Mouse (Mus musculus) heart, embryonic 14.5 days (tissue): ENCODE data around the gene Fate1. TPM values are rescaled to one million over a fixed set of nuclear protein-coding genes. Genes with fewer than 3 reads are reported as not detected.
A peak's percentile ranks its signal among the peaks of the same experiment; 100 is the strongest.

Experiments used
- ATAC-seq: fragments of 200-750 bp; cut with Nextera tagmentation; 2 replicates; pipeline ENCODE4 v1.8.0; 2017; ENCODE audit warnings: low read depth, moderate TSS enrichment; ENCODE audit not compliant: insufficient number of reproducible peaks, insufficient read depth, low FRiP score
- H3K27ac ChIP-seq, 2 experiments: fragments of 200-500 bp in 1 of 2; fragments of 300-500 bp in 1 of 2; sonication (generic) in 1 of 2; replicated peaks in 1 of 2; 2 replicates each; pipeline ENCODE4 v1.5.1; 2012 to 2014; ENCODE audit warnings: low read depth in 2 of 2, low read length in 2 of 2, control low read depth in 1 of 2, mild to moderate bottlenecking in 1 of 2, mixed read lengths in 1 of 2; ENCODE audit not compliant: control insufficient read depth in 1 of 2, insufficient read depth in 1 of 2
- H3K27me3 ChIP-seq: fragments of 300-500 bp; sonication (generic); 2 replicates; pipeline ENCODE4 v1.6.1; 2014; ENCODE audit warnings: mild to moderate bottlenecking, low read length, control low read depth; ENCODE audit not compliant: control insufficient read depth, insufficient read depth
- H3K36me3 ChIP-seq: fragments of 300-500 bp; sonication (generic); 2 replicates; pipeline ENCODE4 v1.6.1; 2014; ENCODE audit warnings: mild to moderate bottlenecking, control low read depth, low read length, mixed read lengths; ENCODE audit not compliant: control insufficient read depth, insufficient read depth
- H3K4me1 ChIP-seq, 2 experiments: fragments of 200-500 bp in 1 of 2; fragments of 300-500 bp in 1 of 2; sonication (generic) in 1 of 2; 2 replicates each; pipeline ENCODE4 v1.6.1; 2012 to 2014; ENCODE audit warnings: low read length in 2 of 2, control low read depth in 1 of 2, mixed read lengths in 1 of 2; ENCODE audit not compliant: control insufficient read depth in 2 of 2, insufficient read depth in 2 of 2
- H3K4me2 ChIP-seq: fragments of 300-500 bp; sonication (generic); 2 replicates; pipeline ENCODE4 v1.6.1; 2014; ENCODE audit warnings: mild to moderate bottlenecking, low read length
- H3K4me3 ChIP-seq, 2 experiments: fragments of 200-500 bp in 1 of 2; fragments of 300-500 bp in 1 of 2; sonication (generic) in 1 of 2; 2 replicates each; pipeline ENCODE4 v1.5.1; 2012 to 2014; ENCODE audit warnings: low read length in 2 of 2, mild to moderate bottlenecking in 2 of 2, control low read depth in 1 of 2, low read depth in 1 of 2, moderate library complexity in 1 of 2; ENCODE audit not compliant: control insufficient read depth in 1 of 2, insufficient read depth in 1 of 2
- H3K9ac ChIP-seq: fragments of 300-500 bp; sonication (generic); 2 replicates; pipeline ENCODE4 v1.6.1; 2014; ENCODE audit warnings: mild to moderate bottlenecking, low read length
- H3K9me3 ChIP-seq: fragments of 300-500 bp; sonication (generic); 2 replicates; pipeline ENCODE4 v1.6.1; 2016; ENCODE audit warnings: low read length, control low read depth; ENCODE audit not compliant: control insufficient read depth
- WGBS: fragments of 180-500 bp; shearing (Covaris S2); extraction: QIAGEN DNeasy Blood & Tissue Kit; methylation state at CpG from one replicate; pipeline ENCODE4 v1.1.7; 2014; 5-methylcytosine and 5-hydroxymethylcytosine counted together
- polyA plus RNA-seq: library from polyadenylated mRNA; unstranded; fragments of >200 nt; fragmentation: Nextera tagmentation; extraction: Ambion mirVana; gene quantifications from 2 replicates; pipeline ENCODE4 v1.2.1, GENCODE M21; 2014

Gene Fate1
- polyA plus RNA-seq, result not detected in 2 replicates

- no peak for ATAC-seq
- Histone ChIP-seq H3K4me1 (no peaks in the 10 kb centered on the region), H3K4me3 (no peak within 1 kb of the TSS), H3K36me3 (no peaks in the 10 kb centered on the region), H3K9me3 (no peaks in the 10 kb centered on the region), H3K27me3 (no peaks in the 10 kb centered on the region), H3K4me2 (no peak within 1 kb of the TSS), H3K27ac (no peak within 1 kb of the TSS), H3K9ac (no peak within 1 kb of the TSS)
- WGBS, result 68% methylated on average over 2 of the region's 2 CpGs
These were observed at the start of gene Fate1 for GRCm38 (mm10) chrX:71972686-71973085. Gene Fate1, plus strand, starts transcription at chrX:71972986.

GRCm38 (mm10) chrX:71946631-71947030 is 26.2 kb upstream of the Fate1 start:
- WGBS, result 18% methylated on average over 3 of the region's 3 CpGs
- Histone ChIP-seq H3K27ac (no peak overlapping the region), H3K4me1 (no peaks in the 10 kb centered on the region), H3K27me3 (no peaks in the 10 kb centered on the region), H3K4me2 (no peak overlapping the region), H3K9me3 (no peaks in the 10 kb centered on the region), H3K36me3 (no peaks in the 10 kb centered on the region), H3K9ac (no peak overlapping the region), H3K4me3 (no peak overlapping the region)
- ATAC-seq, result no peak

- no peaks in the 10 kb centered on the region for H3K9me3 ChIP-seq
- H3K27me3 ChIP-seq, result peaks cover 9% of the 10 kb centered on the region
- H3K27ac ChIP-seq, result no peak overlapping the region
- H3K9ac ChIP-seq, result no peak overlapping the region
- no peak overlapping the region for H3K4me3 ChIP-seq
- H3K36me3 ChIP-seq, result no peaks in the 10 kb centered on the region
- ATAC-seq, result no peak
- H3K4me1 ChIP-seq, result no peaks in the 10 kb centered on the region
- H3K4me2 ChIP-seq, result no peak overlapping the region
These were observed 14.4 kb upstream of the Fate1 start for GRCm38 (mm10) chrX:71958366-71958765.

- Histone ChIP-seq H3K9ac (peak within 1 kb of the TSS; percentile 66), H3K4me2 (peak within 1 kb of the TSS; percentile 75), H3K4me3 (peak within 1 kb of the TSS; percentile 46 to 47), H3K27me3 (peaks cover 9% of the 10 kb centered on the region), H3K36me3 (no peaks in the 10 kb centered on the region), H3K27ac (no peak within 1 kb of the TSS; a peak in 2 of 4 replicates), H3K4me1 (no peaks in the 10 kb centered on the region), H3K9me3 (no peaks in the 10 kb centered on the region)
- ATAC-seq, result peak; percentile 76
- WGBS, result 15% methylated on average over 56 of the region's 72 CpGs
These were observed 10.4 kb upstream of the Fate1 start, which contains the start of gene Prrg3 for GRCm38 (mm10) chrX:71962073-71963051. Gene Prrg3, plus strand, starts transcription at chrX:71962624.

GRCm38 (mm10) chrX:71963275-71963912 is 9.4 kb upstream of the Fate1 start:
- WGBS, result 50% methylated on average over 9 of the region's 9 CpGs
- no peak for ATAC-seq
- Histone ChIP-seq H3K36me3 (no peaks in the 10 kb centered on the region), H3K4me1 (no peaks in the 10 kb centered on the region), H3K4me2 (peak overlapping the region; percentile 75), H3K9me3 (no peaks in the 10 kb centered on the region), H3K9ac (peak overlapping the region; percentile 66), H3K27ac (no peak overlapping the region; a peak in 1 of 4 replicates), H3K4me3 (peak overlapping the region; percentile 46 to 47), H3K27me3 (peaks cover 9% of the 10 kb centered on the region)

- Histone ChIP-seq H3K9me3 (no peaks in the 10 kb centered on the region), H3K4me3 (no peak overlapping the region), H3K9ac (no peak overlapping the region), H3K27me3 (no peaks in the 10 kb centered on the region; the same call in 1 of the 2 replicates), H3K36me3 (no peaks in the 10 kb centered on the region), H3K4me2 (no peak overlapping the region), H3K27ac (no peak overlapping the region), H3K4me1 (no peaks in the 10 kb centered on the region)
- ATAC-seq, result no peak; the same call in 1 of the 2 replicates
- 50% methylated on average over 1 of the region's 1 CpGs for WGBS
These were observed 4.6 kb upstream of the Fate1 start for GRCm38 (mm10) chrX:71968216-71968615.

- Histone ChIP-seq H3K27ac (no peak overlapping the region), H3K4me1 (no peaks in the 10 kb centered on the region), H3K4me3 (no peak overlapping the region), H3K36me3 (no peaks in the 10 kb centered on the region), H3K9ac (no peak overlapping the region), H3K9me3 (no peaks in the 10 kb centered on the region), H3K27me3 (no peaks in the 10 kb centered on the region; the same call in 1 of the 2 replicates), H3K4me2 (no peak overlapping the region)
- ATAC-seq, result no peak
- 71% methylated on average over 6 of the region's 6 CpGs for WGBS
These were observed 4.0 kb upstream of the Fate1 start for GRCm38 (mm10) chrX:71968816-71969215.
